Mouse (Mus musculus): ENCODE measurements around the gene Fam83g. TPM values are rescaled to one million over a fixed set of nuclear protein-coding genes. Genes with fewer than 3 reads are reported as not detected.

Gene Fam83g
- polyA plus RNA-seq, 1 experiment from 2014 or later: 2.8 TPM

DNA sequence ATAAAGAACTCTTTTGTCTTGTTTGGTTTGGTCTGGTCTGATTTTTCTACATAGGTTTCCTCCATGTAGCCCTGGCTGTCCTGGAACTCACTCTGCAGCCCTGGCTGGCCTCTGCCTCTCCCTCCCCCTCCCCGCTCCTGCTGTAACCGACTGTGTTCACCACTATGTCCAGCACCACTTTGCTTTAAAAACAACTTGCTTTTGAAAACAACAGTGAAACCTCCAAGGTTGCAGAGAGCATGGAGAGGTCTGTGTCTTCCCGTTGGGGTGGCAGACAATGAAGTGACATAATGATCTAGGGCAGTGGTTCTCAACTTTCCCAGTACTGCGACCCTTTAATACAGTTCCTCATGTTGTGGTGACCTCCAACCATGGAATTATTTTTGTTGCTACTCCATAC, 28.2 kb upstream of the Fam83g start:
- no peak overlapping the region for H3K4me3 ChIP-seq (replicated peaks)
- 40% methylated on average over 4 of the region's 4 CpGs for WGBS
- H3K4me1 ChIP-seq: peaks cover 27% of the 10 kb centered on the region
- no peak overlapping the region for H3K27ac ChIP-seq
- no peak overlapping the region for H3K4me2 ChIP-seq
- no peaks in the 10 kb centered on the region for H3K36me3 ChIP-seq
- no peak for ATAC-seq (replicated peaks; ENCODE audit: low FRiP score)
- H3K9ac ChIP-seq: no peak overlapping the region
- no peaks in the 10 kb centered on the region for H3K27me3 ChIP-seq
- no peaks in the 10 kb centered on the region for H3K9me3 ChIP-seq (replicated peaks)

DNA sequence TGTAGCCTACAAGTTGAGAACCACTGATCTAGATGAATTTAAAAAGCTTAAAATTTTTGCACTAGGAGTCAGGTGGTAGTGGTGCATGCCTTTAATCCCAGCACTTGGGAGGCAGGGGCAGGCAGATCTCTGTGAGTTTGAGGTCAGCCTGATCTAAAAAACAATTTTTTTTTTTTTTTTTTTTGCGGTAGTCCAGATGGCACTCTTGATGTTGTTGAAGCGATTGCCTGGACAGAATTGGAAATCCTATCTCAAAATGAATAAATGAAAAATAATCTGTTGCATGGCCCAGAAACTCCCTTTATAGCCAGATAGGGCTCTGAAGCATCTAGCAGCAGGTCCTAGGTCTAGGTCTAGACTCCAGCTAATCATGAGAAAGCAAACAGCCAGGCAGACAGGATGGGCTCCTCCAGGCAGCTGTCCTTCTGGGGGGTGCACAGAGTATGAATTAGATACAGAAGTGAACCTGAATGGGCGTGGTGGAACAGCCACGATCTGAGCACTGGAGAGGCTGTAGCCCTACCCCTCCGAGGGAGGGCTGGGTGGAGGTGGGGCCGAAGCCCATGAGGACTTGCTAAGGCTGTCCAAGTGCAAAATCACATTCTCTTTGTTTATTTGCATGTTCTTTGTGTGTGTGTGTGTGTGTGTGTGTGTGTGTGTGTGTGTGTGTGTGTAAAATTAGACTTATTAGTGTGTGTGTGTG, 27.6 kb upstream of the Fam83g start:
- Histone ChIP-seq H3K9ac (no peak overlapping the region), H3K9me3 (replicated peaks) (no peaks in the 10 kb centered on the region), H3K27me3 (no peaks in the 10 kb centered on the region), H3K27ac (no peak overlapping the region), H3K36me3 (no peaks in the 10 kb centered on the region), H3K4me3 (replicated peaks) (no peak overlapping the region), H3K4me1 (peaks cover 30% of the 10 kb centered on the region), H3K4me2 (no peak overlapping the region)
- 65% methylated on average over 6 of the region's 6 CpGs for WGBS
- no peak for ATAC-seq (replicated peaks; ENCODE audit: low FRiP score)

DNA sequence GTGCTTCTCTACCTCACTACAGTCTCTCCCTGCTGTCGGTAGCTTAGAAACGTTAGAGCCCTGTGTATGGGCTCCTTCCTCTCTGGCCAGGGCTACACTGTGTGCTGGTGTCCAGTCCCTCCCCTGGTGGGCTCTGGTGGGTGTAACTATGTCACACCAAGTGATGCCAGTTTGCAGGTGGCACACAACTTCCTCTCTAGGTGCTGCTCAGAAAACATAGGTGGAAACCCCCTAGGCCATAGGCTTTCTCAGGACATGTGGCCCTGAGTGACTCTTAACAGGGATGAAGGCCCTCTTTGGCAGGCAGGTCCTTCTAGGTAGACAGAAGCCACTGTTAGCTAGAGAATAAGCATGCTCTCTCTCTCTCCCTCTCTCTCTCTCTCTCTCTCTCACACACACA, 26.5 kb upstream of the Fam83g start:
- Histone ChIP-seq H3K9me3 (replicated peaks) (no peaks in the 10 kb centered on the region), H3K4me1 (peaks cover 31% of the 10 kb centered on the region), H3K36me3 (no peaks in the 10 kb centered on the region), H3K4me3 (replicated peaks) (no peak overlapping the region), H3K27ac (no peak overlapping the region), H3K9ac (no peak overlapping the region), H3K27me3 (no peaks in the 10 kb centered on the region), H3K4me2 (no peak overlapping the region)
- no peak for ATAC-seq (replicated peaks; ENCODE audit: low FRiP score)
- 55% methylated on average over 2 of the region's 2 CpGs for WGBS

DNA sequence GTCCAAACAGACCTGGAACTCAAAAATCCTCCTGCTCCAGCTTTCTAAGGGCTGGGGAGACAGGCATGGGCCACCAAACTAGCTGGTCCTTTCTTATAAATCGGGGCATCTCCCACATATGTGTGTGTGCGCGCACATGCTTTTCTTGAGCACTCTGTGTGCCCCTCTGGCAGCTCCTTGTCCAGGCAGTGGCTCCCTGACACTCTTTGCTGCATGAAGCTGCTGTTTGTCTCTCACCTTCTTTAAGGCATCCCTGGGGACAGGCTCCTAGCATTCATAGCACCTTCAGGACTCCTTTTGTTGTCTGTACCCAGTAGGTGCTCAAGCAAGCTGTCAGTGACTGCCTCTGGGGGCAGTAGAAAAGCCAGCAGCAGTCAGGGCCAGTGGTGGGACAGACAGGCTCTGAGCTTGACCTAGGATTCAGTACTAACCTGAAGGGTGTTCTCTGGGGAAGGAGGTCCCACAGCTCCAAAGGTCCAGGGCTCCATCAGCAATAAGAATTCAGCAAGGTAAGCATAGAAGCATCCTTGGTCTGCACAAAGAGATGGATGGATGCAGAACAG, 25.4 kb upstream of the Fam83g start:
- Histone ChIP-seq H3K4me2 (no peak overlapping the region), H3K27me3 (no peaks in the 10 kb centered on the region), H3K9me3 (replicated peaks) (no peaks in the 10 kb centered on the region), H3K27ac (peak overlapping the region; percentile 54; the same call in 1 of the 2 replicates), H3K4me1 (peaks cover 25% of the 10 kb centered on the region), H3K36me3 (no peaks in the 10 kb centered on the region), H3K9ac (no peak overlapping the region), H3K4me3 (replicated peaks) (no peak overlapping the region)
- WGBS: 93% methylated on average over 3 of the region's 3 CpGs
- ATAC-seq (replicated peaks; ENCODE audit: low FRiP score): no peak

DNA sequence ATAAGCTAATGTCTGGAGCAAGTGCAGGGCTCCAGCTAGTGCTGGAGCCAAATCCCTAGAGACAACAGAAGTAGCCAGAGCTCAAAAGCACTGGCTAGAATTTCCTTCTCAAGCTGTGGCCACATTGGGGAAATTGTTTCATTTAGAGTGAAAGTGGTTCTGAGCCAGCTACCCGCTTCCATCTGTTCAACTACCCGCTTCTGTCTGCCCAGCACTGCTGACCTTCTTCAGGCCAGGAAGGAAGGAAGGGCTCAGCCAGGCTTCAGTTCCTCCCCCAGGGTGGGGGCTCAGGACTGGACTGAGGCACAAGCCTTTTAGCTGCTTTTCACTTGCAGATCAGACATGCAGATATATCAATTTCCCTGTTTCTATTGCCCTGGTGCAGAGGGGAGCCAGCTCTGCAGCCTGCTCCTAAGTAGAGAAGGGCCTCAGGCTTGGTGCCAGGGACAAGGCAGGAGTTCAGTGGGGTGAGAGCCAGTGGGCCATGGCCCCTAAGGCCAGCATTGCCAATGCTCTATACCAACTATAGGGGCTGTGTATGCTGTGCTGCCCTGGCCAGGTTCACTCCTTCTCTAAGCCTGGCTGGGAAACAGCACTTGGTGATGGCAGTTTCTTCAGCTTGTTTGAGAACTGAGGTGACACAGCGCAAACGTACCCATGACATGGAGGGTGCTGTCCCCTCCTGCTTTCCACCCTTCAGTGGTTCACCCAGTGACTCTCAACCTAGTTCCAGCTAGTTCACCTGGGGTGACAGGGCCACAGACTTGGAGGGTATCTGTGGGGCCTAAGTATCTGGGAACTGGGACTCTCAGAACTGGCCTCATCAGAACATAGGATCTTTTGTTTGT, 24.7 kb upstream of the Fam83g start:
- Histone ChIP-seq H3K4me1 (peaks cover 25% of the 10 kb centered on the region), H3K4me2 (no peak overlapping the region), H3K4me3 (replicated peaks) (no peak overlapping the region), H3K27ac (peak overlapping the region; percentile 54), H3K27me3 (no peaks in the 10 kb centered on the region), H3K9ac (no peak overlapping the region), H3K36me3 (no peaks in the 10 kb centered on the region), H3K9me3 (replicated peaks) (no peaks in the 10 kb centered on the region)
- WGBS: 73% methylated on average over 4 of the region's 4 CpGs
- ATAC-seq (replicated peaks; ENCODE audit: low FRiP score): 0 out of 2 replicates have a peak, but pooled peaks have one; percentile 29

DNA sequence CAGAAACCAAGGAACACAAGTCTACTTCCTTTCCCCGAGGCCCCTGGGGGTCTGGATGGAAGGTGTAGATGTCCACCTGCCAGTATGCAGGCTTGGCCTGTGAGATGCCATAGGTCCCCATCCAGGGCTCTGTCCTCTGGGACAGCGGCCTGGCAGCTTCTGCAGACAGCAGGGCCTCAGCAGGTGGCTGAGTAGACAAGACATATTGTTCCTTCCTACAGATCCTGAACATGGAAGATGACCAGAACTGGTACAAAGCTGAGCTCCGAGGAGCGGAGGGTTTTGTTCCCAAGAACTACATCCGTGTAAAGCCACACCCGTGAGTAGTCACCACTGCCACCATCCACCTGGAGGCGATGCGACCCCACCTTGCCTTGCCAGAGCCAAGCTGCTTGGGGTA, 23.9 kb upstream of the Fam83g start:
- Histone ChIP-seq H3K27me3 (no peaks in the 10 kb centered on the region), H3K9ac (no peak overlapping the region), H3K36me3 (no peaks in the 10 kb centered on the region), H3K4me3 (replicated peaks) (no peak overlapping the region), H3K27ac (no peak overlapping the region), H3K4me1 (peaks cover 25% of the 10 kb centered on the region), H3K9me3 (replicated peaks) (no peaks in the 10 kb centered on the region), H3K4me2 (no peak overlapping the region)
- no peak for ATAC-seq (replicated peaks; ENCODE audit: low FRiP score)
- 89% methylated on average over 8 of the region's 8 CpGs for WGBS

DNA sequence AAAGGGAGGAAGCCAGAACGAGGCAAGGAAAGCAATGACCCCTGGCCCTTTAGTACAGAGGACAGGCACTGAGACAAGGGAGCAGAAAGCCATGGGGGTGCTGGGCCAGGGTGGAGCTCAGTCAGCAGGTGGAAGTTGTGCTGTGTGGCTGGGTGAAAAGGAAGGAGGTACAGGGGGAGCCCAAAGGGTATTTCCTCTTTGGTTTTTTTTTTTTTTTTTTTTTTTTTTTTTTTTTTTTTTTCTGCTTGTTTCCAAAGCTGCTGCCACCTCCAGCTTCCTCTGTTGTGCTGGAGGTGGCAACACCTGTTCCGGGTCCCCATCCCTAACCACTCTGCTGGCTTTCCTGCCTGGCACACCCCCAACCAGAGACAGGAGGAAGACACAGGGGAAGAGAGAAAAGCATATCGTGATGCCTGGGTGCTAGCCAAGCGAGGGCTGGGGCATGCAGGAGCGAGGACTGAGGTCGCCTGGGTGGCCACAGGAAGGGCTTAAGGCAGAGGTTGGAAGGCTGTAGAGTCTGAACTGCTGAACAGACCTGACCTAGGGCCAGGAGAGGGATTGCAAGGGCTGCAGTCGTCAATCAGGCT, 23.0 kb upstream of the Fam83g start:
- 68% methylated on average over 7 of the region's 7 CpGs for WGBS
- Histone ChIP-seq H3K4me3 (replicated peaks) (no peak overlapping the region), H3K9ac (no peak overlapping the region), H3K27ac (no peak overlapping the region), H3K36me3 (no peaks in the 10 kb centered on the region), H3K4me1 (peaks cover 25% of the 10 kb centered on the region), H3K27me3 (no peaks in the 10 kb centered on the region), H3K4me2 (no peak overlapping the region), H3K9me3 (replicated peaks) (no peaks in the 10 kb centered on the region)
- ATAC-seq (replicated peaks; ENCODE audit: low FRiP score): no peak

DNA sequence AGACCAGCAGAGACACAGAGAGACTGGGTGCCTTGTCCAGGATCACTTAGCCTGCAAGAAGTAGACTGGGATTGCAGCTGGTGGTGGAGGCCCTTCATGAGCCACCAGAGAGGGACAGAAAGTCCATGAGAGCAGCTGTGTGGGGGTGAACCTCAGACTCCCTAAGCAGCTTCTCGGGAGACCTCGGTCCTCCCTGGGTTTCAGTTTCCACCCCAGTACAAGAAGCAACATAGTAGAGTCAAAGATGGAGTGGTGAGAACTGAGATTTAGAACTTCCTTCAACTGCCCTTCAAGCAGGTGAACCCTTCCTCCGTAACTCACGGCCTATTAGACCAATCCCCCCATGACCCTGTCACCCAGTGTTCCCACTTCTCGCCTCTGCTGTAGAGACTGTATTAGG, 21.7 kb upstream of the Fam83g start:
- 74% methylated on average over 5 of the region's 5 CpGs for WGBS
- no peak overlapping the region for H3K4me2 ChIP-seq
- no peak overlapping the region for H3K4me3 ChIP-seq (replicated peaks)
- ATAC-seq (replicated peaks; ENCODE audit: low FRiP score): no peak
- H3K36me3 ChIP-seq: no peaks in the 10 kb centered on the region
- H3K27ac ChIP-seq: no peak overlapping the region
- H3K9ac ChIP-seq: no peak overlapping the region
- H3K27me3 ChIP-seq: no peaks in the 10 kb centered on the region
- peaks cover 19% of the 10 kb centered on the region for H3K4me1 ChIP-seq
- no peaks in the 10 kb centered on the region for H3K9me3 ChIP-seq (replicated peaks)

DNA sequence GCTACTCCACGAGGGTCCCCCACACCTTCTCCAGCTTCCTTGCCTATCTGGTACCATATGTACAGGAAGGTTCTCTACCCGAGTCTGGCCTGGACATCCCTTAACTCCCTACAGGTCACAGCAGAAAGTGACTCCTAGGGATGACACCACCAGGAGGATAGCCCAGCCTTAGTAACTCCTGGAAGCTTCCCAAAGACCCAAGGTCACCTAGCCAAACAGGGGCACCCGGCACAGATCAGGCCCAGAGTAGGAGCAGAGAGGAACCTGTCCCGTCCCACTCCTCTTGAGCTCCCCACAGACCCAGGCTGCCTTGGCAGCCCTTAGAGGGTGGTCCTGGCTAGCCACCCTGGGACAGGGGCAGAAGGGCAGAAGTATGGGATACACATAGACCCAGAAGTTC, 18.5 kb upstream of the Fam83g start:
- H3K9me3 ChIP-seq (replicated peaks): no peaks in the 10 kb centered on the region
- H3K4me3 ChIP-seq (replicated peaks): no peak overlapping the region
- H3K4me1 ChIP-seq: 0 out of 2 replicates have a peak, but pooled peaks cover 4% of the 10 kb centered on the region
- 83% methylated on average over 4 of the region's 4 CpGs for WGBS
- no peaks in the 10 kb centered on the region for H3K36me3 ChIP-seq
- no peak for ATAC-seq (replicated peaks; ENCODE audit: low FRiP score)
- no peak overlapping the region for H3K9ac ChIP-seq
- no peak overlapping the region for H3K4me2 ChIP-seq
- H3K27me3 ChIP-seq: no peaks in the 10 kb centered on the region
- H3K27ac ChIP-seq: no peak overlapping the region

DNA sequence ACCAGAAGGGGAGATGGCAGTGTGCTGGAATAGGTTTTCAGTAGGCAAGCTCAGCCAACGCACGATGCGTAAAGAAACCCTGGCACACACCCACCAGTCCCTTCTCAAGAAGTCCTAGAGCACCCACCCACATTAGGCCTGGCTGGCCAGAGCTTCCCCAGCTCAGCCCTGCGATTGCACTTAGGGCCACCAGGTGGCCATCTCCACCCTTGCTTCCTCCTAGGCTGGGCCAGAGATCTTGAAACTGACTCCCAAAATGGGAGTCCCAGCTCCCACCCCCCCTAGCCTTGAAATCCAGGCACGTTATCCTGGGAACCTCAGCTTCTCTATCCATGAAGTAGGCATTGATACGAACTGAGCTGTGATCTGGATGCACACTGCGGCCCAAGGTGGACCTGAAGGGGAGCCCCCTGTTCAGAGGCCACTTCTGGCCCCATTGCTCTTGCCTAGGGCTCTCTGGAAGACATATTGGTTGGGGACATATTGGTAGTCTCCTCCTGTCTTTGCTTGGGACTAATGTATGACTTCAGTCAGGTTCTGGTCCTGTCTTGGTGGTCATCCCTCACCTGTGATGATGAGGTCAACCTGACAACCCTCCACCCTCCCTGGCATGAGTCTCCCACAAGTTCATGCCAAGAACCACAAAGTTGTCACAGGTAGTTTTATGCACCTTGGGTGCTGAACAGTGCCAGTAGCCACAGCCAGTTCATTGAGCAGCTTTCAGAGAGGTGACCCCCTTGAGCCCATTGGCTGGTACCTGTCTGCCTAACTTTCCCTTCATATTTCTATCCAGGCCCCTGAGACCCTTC, 17.7 kb upstream of the Fam83g start:
- Histone ChIP-seq H3K9ac (no peak overlapping the region), H3K27me3 (no peaks in the 10 kb centered on the region), H3K9me3 (replicated peaks) (no peaks in the 10 kb centered on the region), H3K4me3 (replicated peaks) (no peak overlapping the region), H3K27ac (no peak overlapping the region), H3K36me3 (no peaks in the 10 kb centered on the region), H3K4me1 (0 out of 2 replicates have a peak, but pooled peaks cover 2% of the 10 kb centered on the region), H3K4me2 (no peak overlapping the region)
- 47% methylated on average over 7 of the region's 7 CpGs for WGBS
- no peak for ATAC-seq (replicated peaks; ENCODE audit: low FRiP score)

DNA sequence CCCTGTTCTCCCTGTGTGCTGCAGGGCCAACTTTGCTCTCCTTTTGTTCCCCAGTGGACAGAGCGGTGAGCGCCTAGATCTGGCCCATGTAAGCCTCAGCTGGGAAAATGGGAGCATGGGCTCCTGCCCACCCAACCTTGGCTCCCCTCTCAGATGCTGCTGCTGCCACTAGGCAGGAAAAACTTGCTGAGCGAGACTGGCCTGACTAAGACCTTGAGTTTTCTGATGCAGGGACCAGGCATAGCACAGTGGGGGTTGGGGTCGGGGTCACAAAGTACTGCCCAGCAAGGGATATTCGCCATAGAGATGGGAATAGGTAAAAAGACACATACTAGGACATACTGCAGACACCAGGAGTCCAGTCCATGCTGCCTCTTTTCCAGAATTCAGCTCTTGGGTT, 16.6 kb upstream of the Fam83g start:
- no peaks in the 10 kb centered on the region for H3K36me3 ChIP-seq
- no peak overlapping the region for H3K27ac ChIP-seq
- no peaks in the 10 kb centered on the region for H3K27me3 ChIP-seq
- no peak overlapping the region for H3K9ac ChIP-seq
- H3K4me1 ChIP-seq: 0 out of 2 replicates have a peak, but pooled peaks cover 4% of the 10 kb centered on the region
- ATAC-seq (replicated peaks; ENCODE audit: low FRiP score): no peak
- WGBS: 81% methylated on average over 5 of the region's 5 CpGs
- no peak overlapping the region for H3K4me3 ChIP-seq (replicated peaks)
- H3K4me2 ChIP-seq: no peak overlapping the region
- H3K9me3 ChIP-seq (replicated peaks): no peaks in the 10 kb centered on the region
